Mouse (Mus musculus) liver, embryonic 15.5 days (tissue): ENCODE measurements around the gene Wdr62. TPM values are rescaled to one million over a fixed set of nuclear protein-coding genes. Genes with fewer than 3 reads are reported as not detected.

Experiments
- ATAC-seq: fragments of 200-750 bp; cut with Nextera tagmentation; 2 replicates; pipeline ENCODE4 v1.8.0; 2017; ENCODE audit warnings: moderate number of reproducible peaks, mild to moderate bottlenecking, moderate library complexity; ENCODE audit not compliant: insufficient read depth
- H3K27ac ChIP-seq: fragments of 300-500 bp; sonication (generic); replicated peaks from 2 replicates; pipeline ENCODE4 v1.5.1; 2015; ENCODE audit warnings: mild to moderate bottlenecking, inconsistent platforms
- H3K27me3 ChIP-seq: fragments of 300-500 bp; sonication (generic); 2 replicates; pipeline ENCODE4 v1.6.1; 2015; ENCODE audit warnings: mild to moderate bottlenecking, inconsistent platforms
- H3K36me3 ChIP-seq: fragments of 300-500 bp; sonication (generic); replicated peaks from 2 replicates; pipeline ENCODE4 v1.6.1; 2015; ENCODE audit warnings: moderate library complexity, mild to moderate bottlenecking, inconsistent platforms
- H3K4me1 ChIP-seq: fragments of 300-500 bp; sonication (generic); replicated peaks from 2 replicates; pipeline ENCODE4 v1.6.1; 2015; ENCODE audit warnings: inconsistent platforms
- H3K4me2 ChIP-seq: fragments of 300-500 bp; sonication (generic); 2 replicates; pipeline ENCODE4 v1.6.1; 2015; ENCODE audit warnings: moderate library complexity, mild to moderate bottlenecking, inconsistent platforms
- H3K4me3 ChIP-seq: fragments of 300-500 bp; sonication (generic); replicated peaks from 2 replicates; pipeline ENCODE4 v1.5.1; 2015; ENCODE audit warnings: mild to moderate bottlenecking, inconsistent platforms
- H3K9ac ChIP-seq: fragments of 300-500 bp; sonication (generic); 2 replicates; pipeline ENCODE4 v1.6.1; 2015; ENCODE audit warnings: moderate library complexity, mild to moderate bottlenecking, inconsistent platforms
- H3K9me3 ChIP-seq: fragments of 300-500 bp; sonication (generic); replicated peaks from 2 replicates; pipeline ENCODE4 v1.6.1; 2016; ENCODE audit warnings: inconsistent platforms
- WGBS: fragments of 180-500 bp; shearing (Covaris S2); methylation state at CpG from one replicate; pipeline ENCODE4 v1.1.7; 2015; ENCODE audit warnings: mixed read lengths; ENCODE audit not compliant: insufficient replicate concordance; 5-methylcytosine and 5-hydroxymethylcytosine counted together
- polyA plus RNA-seq: library from polyadenylated mRNA; unstranded; fragments of >200 nt; fragmentation: Nextera tagmentation; extraction: Ambion mirVana; gene quantifications from 2 replicates; pipeline ENCODE4 v1.2.1, GENCODE M21; 2015

Gene Wdr62
- polyA plus RNA-seq, 1 experiment from 2014 or later: 8.1 TPM

GRCm38 (mm10) chr7:30194101-30194831 is 86.0 kb downstream of the Wdr62 start:
- Histone ChIP-seq H3K36me3 (peaks cover 34% of the 10 kb centered on the region), H3K9ac (peak overlapping the region; percentile 85), H3K27me3 (no peaks in the 10 kb centered on the region), H3K4me3 (peak overlapping the region; percentile 79), H3K4me2 (peak overlapping the region; percentile 88), H3K9me3 (no peaks in the 10 kb centered on the region), H3K27ac (peak overlapping the region; percentile 87), H3K4me1 (peaks cover 46% of the 10 kb centered on the region)
- under 1% methylated on average over 26 of the region's 26 CpGs for WGBS
- peak; percentile 41 for ATAC-seq

- Histone ChIP-seq H3K27ac (peak overlapping the region; percentile 87), H3K4me2 (peak overlapping the region; percentile 88), H3K27me3 (no peaks in the 10 kb centered on the region), H3K9ac (peak overlapping the region; percentile 85), H3K4me3 (peak overlapping the region; percentile 79), H3K36me3 (peaks cover 40% of the 10 kb centered on the region), H3K4me1 (peaks cover 44% of the 10 kb centered on the region), H3K9me3 (no peaks in the 10 kb centered on the region)
- 2% methylated on average over 26 of the region's 26 CpGs for WGBS
- peak; percentile 74 for ATAC-seq
These were observed 86.6 kb downstream of the Wdr62 start for GRCm38 (mm10) chr7:30193581-30194100.

- no peaks in the 10 kb centered on the region for H3K27me3 ChIP-seq
- H3K9me3 ChIP-seq: no peaks in the 10 kb centered on the region
- H3K4me1 ChIP-seq: peaks cover 38% of the 10 kb centered on the region
- ATAC-seq: no peak
- H3K4me3 ChIP-seq: peak overlapping the region; percentile 79
- peak overlapping the region; percentile 88 for H3K4me2 ChIP-seq
- H3K27ac ChIP-seq: peak overlapping the region; percentile 87
- 54% methylated on average over 9 of the region's 9 CpGs for WGBS
- H3K9ac ChIP-seq: peak overlapping the region; percentile 85
- peaks cover 46% of the 10 kb centered on the region for H3K36me3 ChIP-seq
These were observed 87.2 kb downstream of the Wdr62 start for GRCm38 (mm10) chr7:30193013-30193412.

GRCm38 (mm10) chr7:30192088-30192487 is 88.1 kb downstream of the Wdr62 start:
- ATAC-seq: no peak
- 84% methylated on average over 12 of the region's 12 CpGs for WGBS
- H3K36me3 ChIP-seq: peaks cover 56% of the 10 kb centered on the region

More at GRCm38 (mm10) chr7:30192088-30192487, 88.1 kb downstream of the Wdr62 start:
- Histone ChIP-seq H3K27ac (no peak overlapping the region), H3K4me2 (no peak overlapping the region), H3K9me3 (no peaks in the 10 kb centered on the region), H3K4me3 (no peak overlapping the region), H3K27me3 (no peaks in the 10 kb centered on the region), H3K9ac (no peak overlapping the region), H3K4me1 (peaks cover 37% of the 10 kb centered on the region)

Other genes with a start within 250 kb of the Wdr62 start
- 0.37 and 0.53 TPM in 2 replicates for gene Zfp14, start 229.0 kb downstream of the Wdr62 start, polyA plus RNA-seq
- gene Zfp82, start 207.5 kb downstream of the Wdr62 start, polyA plus RNA-seq: 1.3 and 1.6 TPM in 2 replicates
- gene Gm26920, start 190.0 kb downstream of the Wdr62 start, polyA plus RNA-seq: not detected in 2 replicates
- gene Zfp566, start 189.9 kb downstream of the Wdr62 start, polyA plus RNA-seq: 1.4 and 1.9 TPM in 2 replicates
- 12.2 and 13.4 TPM in 2 replicates for gene Zfp260, start 185.6 kb downstream of the Wdr62 start, polyA plus RNA-seq
- gene Zfp382, start 158.5 kb downstream of the Wdr62 start, polyA plus RNA-seq: 1.4 and 1.6 TPM in 2 replicates
- gene Zfp146, start 110.7 kb downstream of the Wdr62 start, polyA plus RNA-seq: 4.2 and 4.5 TPM in 2 replicates
- gene Cox7a1, start 96.3 kb downstream of the Wdr62 start, polyA plus RNA-seq: 5.6 and 7.7 TPM in 2 replicates
- gene Capns1, start 81.6 kb downstream of the Wdr62 start, polyA plus RNA-seq: 36.2 and 40.8 TPM in 2 replicates
- gene Polr2i, start 48.5 kb downstream of the Wdr62 start, polyA plus RNA-seq: 43.3 and 44.4 TPM in 2 replicates
- 42.0 and 44.0 TPM in 2 replicates for gene Tbcb, start 48.1 kb downstream of the Wdr62 start, polyA plus RNA-seq
- not detected in 2 replicates for gene Ovol3, start 44.7 kb downstream of the Wdr62 start, polyA plus RNA-seq
- gene Thap8, start 325 bp downstream of the Wdr62 start, polyA plus RNA-seq: 0.17 TPM in 2 replicates
- gene Clip3, start 11.3 kb upstream of the Wdr62 start, polyA plus RNA-seq: 0.55 and 0.76 TPM in 2 replicates
- 15.9 and 16.5 TPM in 2 replicates for gene Alkbh6, start 28.3 kb upstream of the Wdr62 start, polyA plus RNA-seq
- gene Syne4, start 34.4 kb upstream of the Wdr62 start, polyA plus RNA-seq: 15.7 and 20.2 TPM in 2 replicates
- gene E130208F15Rik, start 41.3 kb upstream of the Wdr62 start, polyA plus RNA-seq: 1.4 and 2.0 TPM in 2 replicates
- 4.3 and 5.1 TPM in 2 replicates for gene Sdhaf1, start 43.5 kb upstream of the Wdr62 start, polyA plus RNA-seq
- 1.9 and 2.0 TPM in 2 replicates for gene Lrfn3, start 82.4 kb upstream of the Wdr62 start, polyA plus RNA-seq
- 146 and 160 TPM in 2 replicates for gene Tyrobp, start 133.3 kb upstream of the Wdr62 start, polyA plus RNA-seq
- 6.7 and 7.0 TPM in 2 replicates for gene Hcst, start 139.4 kb upstream of the Wdr62 start, polyA plus RNA-seq
- 1.6 and 1.8 TPM in 2 replicates for gene Nfkbid, start 141.3 kb upstream of the Wdr62 start, polyA plus RNA-seq
- 5.3 and 6.2 TPM in 2 replicates for gene Aplp1, start 165.1 kb upstream of the Wdr62 start, polyA plus RNA-seq
- gene Kirrel2, start 177.3 kb upstream of the Wdr62 start, polyA plus RNA-seq: 0.03 and 0.37 TPM in 2 replicates
- gene Nphs1, start 177.9 kb upstream of the Wdr62 start, polyA plus RNA-seq: 0.10 TPM in 1 of 2 replicates, not detected in the other
- 57.8 and 78.4 TPM in 2 replicates for gene Prodh2, start 213.2 kb upstream of the Wdr62 start, polyA plus RNA-seq